Mouse (Mus musculus) testis, adult 2 months (tissue): ENCODE results near the gene Abcb6. TPM values are rescaled to one million over a fixed set of nuclear protein-coding genes. Genes with fewer than 3 reads are reported as not detected.

Source experiments
- H3K27ac ChIP-seq: fragments of 200-500 bp; 2 replicates; pipeline ENCODE4 v1.5.1; 2012; ENCODE audit warnings: low read depth, low read length; ENCODE audit not compliant: control insufficient read depth, insufficient read depth
- H3K27me3 ChIP-seq: fragments of 200-500 bp; 2 replicates; pipeline ENCODE4 v1.6.1; 2012; ENCODE audit warnings: mild to moderate bottlenecking, low read length, moderate library complexity; ENCODE audit not compliant: control insufficient read depth, insufficient read depth
- H3K36me3 ChIP-seq: fragments of 200-500 bp; 2 replicates; pipeline ENCODE4 v1.6.1; 2012; ENCODE audit warnings: mild to moderate bottlenecking, low read length; ENCODE audit not compliant: control insufficient read depth, insufficient read depth
- H3K4me1 ChIP-seq: fragments of 200-500 bp; 2 replicates; pipeline ENCODE4 v1.6.1; 2012; ENCODE audit warnings: low read length; ENCODE audit not compliant: control insufficient read depth, insufficient read depth
- H3K4me3 ChIP-seq: fragments of 200-500 bp; 2 replicates; pipeline ENCODE4 v1.5.1; 2012; ENCODE audit warnings: low read depth, mild to moderate bottlenecking, low read length, moderate library complexity, mixed read lengths; ENCODE audit not compliant: control insufficient read depth
- CTCF ChIP-seq: fragments of 200-500 bp; IDR thresholded peaks from 2 replicates; pipeline ENCODE4 v1.5.1; 2012; ENCODE audit warnings: low read depth, mild to moderate bottlenecking, inconsistent platforms, low read length, moderate library complexity; ENCODE audit not compliant: control insufficient read depth, insufficient read depth, insufficient replicate concordance
- POLR2A ChIP-seq: fragments of 200-500 bp; IDR thresholded peaks from 2 replicates; pipeline ENCODE4 v1.6.1; 2012; ENCODE audit warnings: low read depth, mild to moderate bottlenecking, inconsistent platforms, low read length, moderate library complexity; ENCODE audit not compliant: control insufficient read depth
- polyA plus RNA-seq: library from polyadenylated mRNA; depleted of rRNA; stranded (reverse); fragments of >200 nt; gene quantifications from 2 replicates; pipeline ENCODE4 v1.2.3, GENCODE M21; 2012

Abcb6 gene
- polyA plus RNA-seq, 1 experiment, result 34.2 TPM

- peaks cover 21% of the 10 kb centered on the region for H3K4me1 ChIP-seq
- H3K27me3 ChIP-seq, result peaks cover 2% of the 10 kb centered on the region
- H3K4me3 ChIP-seq, result no peak overlapping the region
- H3K36me3 ChIP-seq, result peaks cover under 1% of the 10 kb centered on the region; the same call in 1 of the 2 replicates
- TF ChIP-seq CTCF, result no peak
- no peak for TF ChIP-seq POLR2A
- H3K27ac ChIP-seq, result no peak overlapping the region
Observed at GRCm38 (mm10) chr1:75214442-75214841, 34.2 kb upstream of the Abcb6 start.

- no peaks in the 10 kb centered on the region for H3K27me3 ChIP-seq
- peaks cover 2% of the 10 kb centered on the region; the same call in 1 of the 2 replicates for H3K36me3 ChIP-seq
- no peak overlapping the region for H3K4me3 ChIP-seq
- TF ChIP-seq CTCF (no peak), POLR2A (no peak)
- H3K4me1 ChIP-seq, result peaks cover 13% of the 10 kb centered on the region
- H3K27ac ChIP-seq, result no peak overlapping the region
Observed at GRCm38 (mm10) chr1:75213096-75213495, 32.9 kb upstream of the Abcb6 start.

- H3K27ac ChIP-seq, result no peak overlapping the region
- TF ChIP-seq POLR2A (no peak), CTCF (no peak)
- H3K27me3 ChIP-seq, result no peaks in the 10 kb centered on the region
- peaks cover 9% of the 10 kb centered on the region for H3K4me1 ChIP-seq
- H3K36me3 ChIP-seq, result peaks cover 2% of the 10 kb centered on the region; the same call in 1 of the 2 replicates
- no peak overlapping the region for H3K4me3 ChIP-seq
Observed at GRCm38 (mm10) chr1:75212542-75212941, 32.4 kb upstream of the Abcb6 start.

GRCm38 (mm10) chr1:75211141-75211708, 31.0 kb upstream of the Abcb6 start:
- Histone ChIP-seq H3K4me1 (peaks cover 9% of the 10 kb centered on the region), H3K4me3 (peak overlapping the region; percentile 99), H3K27ac (peak overlapping the region; percentile 97), H3K27me3 (no peaks in the 10 kb centered on the region), H3K36me3 (peaks cover 2% of the 10 kb centered on the region; the same call in 1 of the 2 replicates)
- TF ChIP-seq CTCF, result no peak
- TF ChIP-seq POLR2A, result no peak

GRCm38 (mm10) chr1:75210136-75211087, 30.2 kb upstream of the Abcb6 start, which contains the start of the genes Glb1l and Stk16:
TSS of gene Glb1l (minus strand) at chr1:75210813.
TSS of gene Stk16 (plus strand) at chr1:75210838.
- Histone ChIP-seq H3K4me1 (peaks cover 9% of the 10 kb centered on the region), H3K4me3 (peak within 1 kb of the TSS; percentile 99), H3K27ac (peak within 1 kb of the TSS; percentile 97), H3K36me3 (peaks cover 2% of the 10 kb centered on the region; the same call in 1 of the 2 replicates), H3K27me3 (no peaks in the 10 kb centered on the region)
- TF ChIP-seq POLR2A (peak; percentile 97), CTCF (no peak)

- TF ChIP-seq CTCF (no peak), POLR2A (0 out of 2 replicates have a peak, but pooled peaks have one; percentile 23)
- H3K36me3 ChIP-seq, result peaks cover 2% of the 10 kb centered on the region; the same call in 1 of the 2 replicates
- peaks cover 9% of the 10 kb centered on the region for H3K4me1 ChIP-seq
- peak overlapping the region; percentile 41 for H3K27ac ChIP-seq
- peak overlapping the region; percentile 90 for H3K4me3 ChIP-seq
- H3K27me3 ChIP-seq, result no peaks in the 10 kb centered on the region
Observed at GRCm38 (mm10) chr1:75208967-75209678, 28.9 kb upstream of the Abcb6 start.
